ENCODE assay signal across 16 mouse cellular contexts in the genomic region with DNA sequence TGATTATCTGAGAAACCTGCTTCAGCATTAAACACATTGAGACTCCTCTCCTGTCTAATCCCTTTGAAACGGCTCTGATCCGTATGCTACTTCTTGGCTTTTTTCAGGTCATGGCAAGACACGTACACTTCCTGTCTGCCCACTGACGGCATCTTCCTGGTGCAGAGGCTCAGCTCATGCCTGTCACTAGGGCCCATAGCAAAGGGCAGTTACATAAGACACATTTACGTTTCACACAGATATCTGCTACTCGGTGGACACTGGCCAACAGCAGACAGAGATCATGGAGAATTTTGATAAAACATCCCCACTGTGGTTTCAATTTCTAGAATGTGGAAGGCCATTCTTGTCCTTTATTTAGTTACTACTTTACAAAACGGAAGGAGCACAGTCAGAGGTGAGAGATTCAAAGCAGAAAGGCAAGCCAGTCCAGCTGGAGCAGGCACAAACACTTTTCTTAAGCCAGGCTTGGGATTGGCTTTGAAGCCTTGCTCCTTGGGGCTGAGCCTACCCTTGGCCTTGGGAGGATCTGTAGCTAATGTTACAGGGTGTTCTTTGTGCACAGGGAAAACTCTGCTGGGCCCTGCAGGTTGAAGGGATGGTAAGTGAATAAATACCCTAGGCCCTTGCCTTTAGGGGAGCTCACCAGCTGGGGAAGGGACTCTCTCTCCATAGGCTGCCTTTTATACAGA.
DNase-seq lines count a peak whose midpoint lies in the region; ATAC-seq lines count a peak whose summit lies in the region.
"Had no signal": no experiment of that assay in that cellular context is flagged by ENCODE, and none has a peak within 500 bp of the region (broad histone marks: within the 10 kb centered on the region; RNA-seq: fewer than 3 reads in every experiment).

No protein-coding gene starts in this region.

- ATAC-seq in forebrain, embryonic 14.5 days = no peak
- no peak for ATAC-seq in heart, embryonic 14.5 days (ENCODE audit: insufficient number of reproducible peaks, insufficient read depth, low FRiP score, low read depth)
- ATAC-seq in midbrain, embryonic 11.5 days (ENCODE audit: low FRiP score) = no peak
- ATAC-seq in midbrain, embryonic 15.5 days (replicated peaks) = no peak
- no peak for ATAC-seq in liver, embryonic 12.5 days

- no peak overlapping the region for H3K4me2 ChIP-seq in forebrain, embryonic 14.5 days (ENCODE audit: low read length)
- H3K4me2 ChIP-seq in heart, embryonic 14.5 days (ENCODE audit: low read length) = no peak overlapping the region
- no peak overlapping the region for H3K4me2 ChIP-seq in midbrain, embryonic 11.5 days
- H3K4me2 ChIP-seq in midbrain, embryonic 15.5 days = no peak overlapping the region
- no peak overlapping the region for H3K4me2 ChIP-seq in liver, embryonic 12.5 days
- H3K4me2 ChIP-seq: hindbrain, embryonic 14.5 days had no signal

- H3K36me3 ChIP-seq in forebrain, embryonic 10.5 days (replicated peaks) = no peaks in the 10 kb centered on the region
- H3K36me3 ChIP-seq in forebrain, embryonic 14.5 days (ENCODE audit: control insufficient read depth, insufficient read depth, low read length) = no peaks in the 10 kb centered on the region
- H3K36me3 ChIP-seq in heart, embryonic 14.5 days (ENCODE audit: control insufficient read depth, insufficient read depth, low read length) = no peaks in the 10 kb centered on the region
- H3K36me3 ChIP-seq in midbrain, embryonic 11.5 days (ENCODE audit: control insufficient read depth, insufficient read depth, low read length) = no peaks in the 10 kb centered on the region
- no peaks in the 10 kb centered on the region for H3K36me3 ChIP-seq in midbrain, embryonic 15.5 days (replicated peaks)
- H3K36me3 ChIP-seq in liver, embryonic 12.5 days = no peaks in the 10 kb centered on the region

- no peak overlapping the region for H3K9ac ChIP-seq in forebrain, embryonic 14.5 days (ENCODE audit: low read length)
- peak overlapping the region; percentile 8; the same call in 1 of the 2 replicates for H3K9ac ChIP-seq in heart, embryonic 14.5 days (ENCODE audit: low read length)
- H3K9ac ChIP-seq in midbrain, embryonic 11.5 days (ENCODE audit: low read length) = no peak overlapping the region
- H3K9ac ChIP-seq in midbrain, embryonic 15.5 days = no peak overlapping the region
- H3K9ac ChIP-seq in liver, embryonic 12.5 days = no peak overlapping the region
- H3K9ac ChIP-seq: hindbrain, embryonic 14.5 days had no signal

- WGBS in forebrain, embryonic 10.5 days = 69% methylated on average over 7 of the region's 7 CpGs
- 70% methylated on average over 7 of the region's 7 CpGs for WGBS in forebrain, embryonic 14.5 days
- WGBS in heart, embryonic 14.5 days = 43% methylated on average over 7 of the region's 7 CpGs
- WGBS in midbrain, embryonic 11.5 days = 54% methylated on average over 7 of the region's 7 CpGs
- WGBS in midbrain, embryonic 15.5 days = 51% methylated on average over 7 of the region's 7 CpGs
- 48% methylated on average over 7 of the region's 7 CpGs for WGBS in liver, embryonic 12.5 days (ENCODE audit: insufficient replicate concordance)

- DNase-seq in forebrain, embryonic 10.5 days (ENCODE audit: extremely low spot score, low spot score) = no peak
- no peak for DNase-seq in forebrain, embryonic 14.5 days (ENCODE audit: low spot score)
- DNase-seq in heart, postnatal 10 days = no peak
- DNase-seq in midbrain, embryonic 11.5 days (ENCODE audit: low spot score, missing footprints) = peak; percentile 87
- peak; percentile 55 for DNase-seq in testis, postnatal 14 days (ENCODE audit: low spot score)
- DNase-seq: adrenal gland, adult 8-10 months; kidney, adult 11 months; kidney, postnatal 36 days; layer of hippocampus, postnatal 36 days; lung, adult 2 months; right cerebral cortex, postnatal 25 days; thymus, postnatal 14 days had no signal

- intact Hi-C loops in heart, postnatal 10 days (cut with DNase I) = no loop called here

- H3K27ac ChIP-seq in forebrain, embryonic 10.5 days = peak overlapping the region; percentile 60
- no peak overlapping the region for H3K27ac ChIP-seq in forebrain, embryonic 14.5 days (ENCODE audit: low read depth, low read length)
- 0 out of 4 replicates have a peak overlapping the region, but pooled peaks of 1 of the 2 experiments have one; percentile 24 for H3K27ac ChIP-seq in heart, embryonic 14.5 days (replicated peaks in 1 of 2; ENCODE audit: control insufficient read depth in 1 of 2, insufficient read depth in 1 of 2, low read depth in 2 of 2, low read length in 2 of 2)
- no peak overlapping the region for H3K27ac ChIP-seq in midbrain, embryonic 11.5 days (ENCODE audit: low read depth, low read length)
- no peak overlapping the region for H3K27ac ChIP-seq in midbrain, embryonic 15.5 days
- H3K27ac ChIP-seq in liver, embryonic 12.5 days = no peak overlapping the region
- H3K27ac ChIP-seq: hindbrain, embryonic 14.5 days had no signal

- H3K27me3 ChIP-seq in forebrain, embryonic 10.5 days (ENCODE audit: poor library complexity, severe bottlenecking) = 0 out of 2 replicates have a peak, but pooled peaks cover 10% of the 10 kb centered on the region
- H3K27me3 ChIP-seq in forebrain, embryonic 14.5 days (replicated peaks; ENCODE audit: control insufficient read depth, insufficient read depth, low read length) = no peaks in the 10 kb centered on the region
- no peaks in the 10 kb centered on the region for H3K27me3 ChIP-seq in heart, embryonic 14.5 days (ENCODE audit: control insufficient read depth, insufficient read depth, low read length)
- H3K27me3 ChIP-seq in midbrain, embryonic 11.5 days (ENCODE audit: control insufficient read depth, insufficient read depth, low read length) = no peaks in the 10 kb centered on the region
- H3K27me3 ChIP-seq in midbrain, embryonic 15.5 days (replicated peaks) = no peaks in the 10 kb centered on the region
- H3K27me3 ChIP-seq in liver, embryonic 12.5 days (replicated peaks) = no peaks in the 10 kb centered on the region

- no peaks in the 10 kb centered on the region for H3K9me3 ChIP-seq in forebrain, embryonic 10.5 days
- no peaks in the 10 kb centered on the region for H3K9me3 ChIP-seq in forebrain, embryonic 14.5 days (replicated peaks; ENCODE audit: control insufficient read depth, low read length)
- H3K9me3 ChIP-seq in heart, embryonic 14.5 days (ENCODE audit: control insufficient read depth, low read length) = no peaks in the 10 kb centered on the region
- no peaks in the 10 kb centered on the region for H3K9me3 ChIP-seq in midbrain, embryonic 11.5 days (ENCODE audit: control insufficient read depth, low read length)
- H3K9me3 ChIP-seq in midbrain, embryonic 15.5 days = no peaks in the 10 kb centered on the region
- no peaks in the 10 kb centered on the region for H3K9me3 ChIP-seq in liver, embryonic 12.5 days (replicated peaks)

- peaks cover 36% of the 10 kb centered on the region for H3K4me1 ChIP-seq in forebrain, embryonic 10.5 days
- peaks cover 13% of the 10 kb centered on the region; the same call in 1 of the 2 replicates for H3K4me1 ChIP-seq in forebrain, embryonic 14.5 days (ENCODE audit: control insufficient read depth, insufficient read depth, low read length)
- H3K4me1 ChIP-seq in heart, embryonic 14.5 days (ENCODE audit: control insufficient read depth in 2 of 2, insufficient read depth in 2 of 2, low read length in 2 of 2) = peaks cover 22 to 24% of the 10 kb centered on the region in 2 experiments
- peaks cover 23% of the 10 kb centered on the region for H3K4me1 ChIP-seq in midbrain, embryonic 11.5 days (ENCODE audit: control insufficient read depth, insufficient read depth, low read length)
- H3K4me1 ChIP-seq in midbrain, embryonic 15.5 days = peaks cover 14% of the 10 kb centered on the region; the same call in 1 of the 2 replicates
- H3K4me1 ChIP-seq in liver, embryonic 12.5 days = no peaks in the 10 kb centered on the region

- no peak overlapping the region for H3K4me3 ChIP-seq in forebrain, embryonic 10.5 days
- no peak overlapping the region for H3K4me3 ChIP-seq in forebrain, embryonic 14.5 days (ENCODE audit: low read depth, low read length)
- H3K4me3 ChIP-seq in heart, embryonic 14.5 days (ENCODE audit: control insufficient read depth in 1 of 2, insufficient read depth in 1 of 2, low read depth in 1 of 2, low read length in 2 of 2) = no peak overlapping the region
- no peak overlapping the region for H3K4me3 ChIP-seq in midbrain, embryonic 11.5 days (ENCODE audit: low read depth, low read length)
- H3K4me3 ChIP-seq in midbrain, embryonic 15.5 days = no peak overlapping the region
- no peak overlapping the region for H3K4me3 ChIP-seq in liver, embryonic 12.5 days

Comparison
In these comparisons a context has a peak if more than half of its experiments do, and no peak if none do; other contexts are left out.
1. DNase-seq: peak in midbrain, embryonic 11.5 days (single experiment) and testis, postnatal 14 days (single experiment); none in forebrain, embryonic 10.5 days (single experiment), forebrain, embryonic 14.5 days (single experiment) and heart, postnatal 10 days (0 of 2).